Mouse (Mus musculus) E14TG2a.4 (cell line): ENCODE data around the gene Nkx2-4.

ENCODE experiments used
- H3K27me3 ChIP-seq: 2 replicates; pipeline ENCODE4 v1.6.1; 2014; ENCODE audit warnings: low read length, control low read depth; ENCODE audit not compliant: insufficient read depth
- H3K36me3 ChIP-seq: 2 replicates; pipeline ENCODE4 v1.6.1; 2014; ENCODE audit warnings: low read length, control low read depth; ENCODE audit not compliant: insufficient read depth
- H3K4me1 ChIP-seq: replicated peaks from 2 replicates; pipeline ENCODE4 v1.6.1; 2014; ENCODE audit warnings: low read depth, low read length, control low read depth
- H3K4me3 ChIP-seq: replicated peaks from 2 replicates; pipeline ENCODE4 v1.5.1; 2014; ENCODE audit warnings: mild to moderate bottlenecking, low read length
- H3K9me3 ChIP-seq: 2 replicates; pipeline ENCODE4 v1.6.1; 2014; ENCODE audit warnings: low read length, control low read depth
- CTCF ChIP-seq: conservative IDR thresholded peaks from 2 replicates; pipeline ENCODE4 v1.5.1; 2014; ENCODE audit warnings: low read length
- NANOG ChIP-seq: IDR thresholded peaks from 2 replicates; pipeline ENCODE4 v1.6.1; 2014; ENCODE audit warnings: borderline replicate concordance, low read length, mixed read lengths
- POU5F1 ChIP-seq: IDR thresholded peaks from 2 replicates; pipeline ENCODE4 v1.6.1; 2014; ENCODE audit warnings: low read length, borderline replicate concordance

Nkx2-4 gene

GRCm38 (mm10) chr2:147085072-147085870 is at the start of gene Nkx2-4:
TSS of gene Nkx2-4 (minus strand) at chr2:147085445.
- Histone ChIP-seq H3K27me3 (peaks cover 40% of the 10 kb centered on the region), H3K4me3 (peak within 1 kb of the TSS; percentile 74), H3K4me1 (peaks cover 21% of the 10 kb centered on the region), H3K36me3 (no peaks in the 10 kb centered on the region), H3K9me3 (no peaks in the 10 kb centered on the region)
- TF ChIP-seq POU5F1, result no peak
- no peak for TF ChIP-seq NANOG
- no peak for TF ChIP-seq CTCF

DNA sequence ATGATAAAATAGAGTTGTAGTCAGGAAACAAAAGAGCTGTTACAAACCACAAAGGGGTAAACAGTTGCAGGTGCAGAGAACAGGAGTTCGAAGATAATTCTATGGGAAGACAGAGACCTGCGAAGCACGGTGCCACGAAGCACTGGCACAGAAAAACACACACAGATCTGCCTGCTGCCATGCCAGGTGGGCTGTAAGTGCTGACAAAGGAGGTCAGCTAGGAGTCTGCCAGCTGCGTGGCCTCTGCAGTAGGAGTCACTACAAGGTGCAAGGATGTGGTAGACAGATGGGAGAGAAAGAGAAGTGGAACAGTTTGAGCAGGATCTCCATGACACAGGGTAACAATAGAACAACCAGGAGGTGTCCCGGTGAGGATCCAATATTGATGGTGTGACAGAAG is 42.1 kb upstream of the Nkx2-4 start:
- no peak overlapping the region for H3K4me3 ChIP-seq
- no peak for TF ChIP-seq NANOG
- no peak for TF ChIP-seq POU5F1
- TF ChIP-seq CTCF, result no peak
- no peaks in the 10 kb centered on the region for H3K4me1 ChIP-seq
- no peaks in the 10 kb centered on the region for H3K27me3 ChIP-seq
- no peaks in the 10 kb centered on the region for H3K9me3 ChIP-seq
- no peaks in the 10 kb centered on the region for H3K36me3 ChIP-seq

GRCm38 (mm10) chr2:147119736-147120135 is 34.5 kb upstream of the Nkx2-4 start:
- no peaks in the 10 kb centered on the region for H3K36me3 ChIP-seq
- H3K4me1 ChIP-seq, result no peaks in the 10 kb centered on the region
- H3K4me3 ChIP-seq, result no peak overlapping the region
- H3K9me3 ChIP-seq, result peaks cover 24% of the 10 kb centered on the region
- TF ChIP-seq CTCF (no peak), POU5F1 (no peak), NANOG (no peak)
- H3K27me3 ChIP-seq, result no peaks in the 10 kb centered on the region

- peaks cover 10% of the 10 kb centered on the region for H3K4me1 ChIP-seq
- peaks cover 40% of the 10 kb centered on the region for H3K27me3 ChIP-seq
These were observed 1.2 kb upstream of the Nkx2-4 start for GRCm38 (mm10) chr2:147086441-147086840.

DNA sequence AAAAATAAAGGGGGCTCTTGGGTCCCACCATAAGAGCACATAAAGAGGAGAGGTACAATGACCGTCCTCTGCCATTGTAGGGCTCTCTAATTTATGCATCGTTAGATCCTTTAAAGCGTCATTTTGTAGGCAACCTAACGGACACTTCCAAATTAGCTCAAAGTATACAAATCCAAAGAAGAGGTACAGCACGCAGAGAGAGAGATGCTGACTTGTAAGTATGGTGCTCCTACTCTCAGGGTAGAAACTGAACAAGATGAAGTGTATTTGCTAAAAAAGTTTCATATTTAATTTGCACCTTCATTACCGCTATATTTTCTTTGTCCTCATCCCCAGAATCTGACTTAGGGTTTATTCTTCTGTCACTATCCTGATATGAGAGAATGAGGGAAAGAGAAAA is 692 bp upstream of the Nkx2-4 start:
- Histone ChIP-seq H3K27me3 (peaks cover 40% of the 10 kb centered on the region), H3K9me3 (no peaks in the 10 kb centered on the region), H3K36me3 (no peaks in the 10 kb centered on the region), H3K4me1 (peaks cover 15% of the 10 kb centered on the region), H3K4me3 (no peak overlapping the region)
- no peak for TF ChIP-seq POU5F1
- no peak for TF ChIP-seq CTCF
- TF ChIP-seq NANOG, result no peak

More at GRCm38 (mm10) chr2:147086441-147086840, 1.2 kb upstream of the Nkx2-4 start:
- H3K9me3 ChIP-seq, result no peaks in the 10 kb centered on the region
- no peaks in the 10 kb centered on the region for H3K36me3 ChIP-seq
- TF ChIP-seq POU5F1, result no peak
- TF ChIP-seq NANOG, result no peak
- TF ChIP-seq CTCF, result no peak
- H3K4me3 ChIP-seq, result no peak overlapping the region

DNA sequence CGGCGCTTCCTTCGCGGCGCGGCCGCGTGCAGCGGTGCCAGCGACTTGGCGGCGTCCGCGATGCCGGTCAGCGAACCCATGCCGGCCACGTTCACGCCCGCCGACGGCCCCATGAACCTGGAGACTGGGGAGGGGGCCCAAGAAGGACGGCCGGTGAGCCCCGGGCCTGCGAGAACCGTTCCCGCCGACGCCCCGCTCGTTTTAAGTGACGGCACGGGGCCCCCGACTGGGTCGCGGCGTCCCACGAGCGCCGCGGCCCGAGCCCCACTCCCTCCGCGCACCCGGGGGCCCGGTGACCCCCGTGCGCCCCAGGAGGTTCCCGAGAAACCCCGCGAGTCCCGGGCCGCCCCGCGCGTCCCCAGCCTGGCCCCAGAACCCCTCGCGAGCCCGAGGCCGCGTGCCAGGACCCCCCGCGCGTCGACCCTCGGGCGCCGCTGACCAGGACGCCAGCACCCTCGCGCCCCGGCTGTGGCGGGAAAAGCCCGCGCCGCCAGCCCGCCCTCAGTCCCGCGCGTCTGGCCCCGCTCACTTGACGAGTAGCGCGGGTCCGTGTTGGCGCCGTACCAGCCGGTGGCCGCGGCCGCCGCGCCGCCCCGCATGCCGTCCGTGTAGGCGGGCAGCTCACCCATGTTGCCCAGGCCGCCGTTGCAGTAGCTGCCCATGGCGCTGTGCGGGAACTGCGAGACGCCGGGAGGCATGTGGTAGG is 726 bp downstream of the Nkx2-4 start:
- H3K4me3 ChIP-seq, result peak overlapping the region; percentile 74
- H3K36me3 ChIP-seq, result no peaks in the 10 kb centered on the region
- TF ChIP-seq CTCF, result no peak
- H3K9me3 ChIP-seq, result no peaks in the 10 kb centered on the region
- peaks cover 40% of the 10 kb centered on the region for H3K27me3 ChIP-seq
- peaks cover 27% of the 10 kb centered on the region for H3K4me1 ChIP-seq

GRCm38 (mm10) chr2:147083471-147084365 is 1.5 kb downstream of the Nkx2-4 start:
- peaks cover 40% of the 10 kb centered on the region for H3K27me3 ChIP-seq
- no peak for TF ChIP-seq NANOG
- TF ChIP-seq POU5F1, result no peak
- no peak for TF ChIP-seq CTCF
- H3K4me3 ChIP-seq, result peak overlapping the region; percentile 74
- no peaks in the 10 kb centered on the region for H3K9me3 ChIP-seq
- H3K36me3 ChIP-seq, result no peaks in the 10 kb centered on the region
- peaks cover 34% of the 10 kb centered on the region for H3K4me1 ChIP-seq

- peaks cover 34% of the 10 kb centered on the region for H3K4me1 ChIP-seq
- H3K27me3 ChIP-seq, result peaks cover 40% of the 10 kb centered on the region
- H3K36me3 ChIP-seq, result peaks cover 5% of the 10 kb centered on the region; the same call in 1 of the 2 replicates
- TF ChIP-seq NANOG (no peak), CTCF (no peak), POU5F1 (no peak)
- no peaks in the 10 kb centered on the region for H3K9me3 ChIP-seq
- H3K4me3 ChIP-seq, result no peak overlapping the region
These were observed 2.9 kb downstream of the Nkx2-4 start for GRCm38 (mm10) chr2:147082391-147082790.
